Mouse (Mus musculus) CH12.LX (cell line): ENCODE measurements around the gene Dnajc7.

Experiments
- CTCF ChIP-seq, 2 experiments: IDR thresholded peaks in 1 of 2; conservative IDR thresholded peaks in 1 of 2; 2 replicates each; pipeline ENCODE4 v1.5.1; 2011 to 2012; ENCODE audit warnings: low read depth in 2 of 2, low read length in 2 of 2, improper control_type of control experiment in 1 of 2, inconsistent platforms in 1 of 2, mild to moderate bottlenecking in 1 of 2, moderate library complexity in 1 of 2
- EP300 ChIP-seq: IDR thresholded peaks from 2 replicates; pipeline ENCODE4 v1.6.1; 2011; ENCODE audit warnings: low read length, improper control_type of control experiment
- JUN ChIP-seq: IDR thresholded peaks from 2 replicates; pipeline ENCODE4 v1.6.1; 2011; ENCODE audit warnings: low read depth, mild to moderate bottlenecking, low read length, improper control_type of control experiment, moderate library complexity; ENCODE audit not compliant: insufficient read depth
- NRF1 ChIP-seq: IDR thresholded peaks from 2 replicates; pipeline ENCODE4 v1.6.1; 2014; ENCODE audit warnings: low read depth, mild to moderate bottlenecking, inconsistent platforms, low read length, improper control_type of control experiment, moderate library complexity
- PAX5 ChIP-seq: IDR thresholded peaks from 2 replicates; pipeline ENCODE4 v1.6.1; 2012; ENCODE audit warnings: low read length, inconsistent platforms, mixed read lengths
- POLR2A ChIP-seq: IDR thresholded peaks from 2 replicates; pipeline ENCODE4 v1.6.1; 2011; ENCODE audit warnings: low read depth, mild to moderate bottlenecking, improper control_type of control experiment, low read length
- POLR2AphosphoS2 ChIP-seq: IDR thresholded peaks from 2 replicates; pipeline ENCODE4 v1.6.1; 2011; ENCODE audit warnings: low read depth, low read length, improper control_type of control experiment
- RAD21 ChIP-seq: IDR thresholded peaks from 2 replicates; pipeline ENCODE4 v1.6.1; 2011; ENCODE audit warnings: low read depth, mild to moderate bottlenecking, low read length, improper control_type of control experiment, moderate library complexity

DNA sequence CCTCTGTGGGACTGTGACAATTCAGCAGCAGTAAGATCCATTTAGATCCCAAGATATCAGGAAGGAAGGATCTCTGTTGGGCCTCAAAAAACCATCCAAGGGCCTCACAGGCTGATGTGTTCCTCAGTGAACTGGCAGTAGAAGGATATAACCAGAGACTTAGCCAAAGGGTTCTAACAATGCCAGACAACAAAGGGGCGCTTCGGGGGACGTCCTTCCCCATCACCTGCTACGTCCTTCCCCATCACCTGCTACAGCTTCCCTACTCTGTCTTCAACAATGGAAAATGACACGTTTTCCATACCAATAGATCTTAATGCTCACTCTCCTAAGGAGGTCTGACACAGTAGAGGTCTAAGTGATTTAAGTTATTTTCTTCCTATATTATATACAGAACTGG lies 3.6 kb downstream of the Dnajc7 start:
- TF ChIP-seq RAD21 (no peak), POLR2A (no peak), CTCF (conservative IDR thresholded peaks at IDR 0.05 in 1 of 2, IDR thresholded peaks at IDR 0.05 in 1 of 2; ENCODE audit: low read depth in 2 of 2, low read length in 2 of 2) (no peak), JUN (no peak), EP300 (no peak), PAX5 (no peak), NRF1 (no peak), POLR2AphosphoS2 (no peak)
